Mouse (Mus musculus) intestine, embryonic 15.5 days (tissue): ENCODE data around the gene Xrcc1. TPM values are rescaled to one million over a fixed set of nuclear protein-coding genes. Genes with fewer than 3 reads are reported as not detected.

Experiments used
- ATAC-seq: fragments of 200-750 bp; cut with Nextera tagmentation; 2 replicates; pipeline ENCODE4 v1.8.0; 2017; ENCODE audit warnings: moderate TSS enrichment, moderate library complexity
- H3K27ac ChIP-seq: fragments of 300-500 bp; sonication (generic); 2 replicates; pipeline ENCODE4 v1.5.1; 2015; ENCODE audit warnings: mild to moderate bottlenecking, inconsistent platforms
- H3K27me3 ChIP-seq: fragments of 300-500 bp; sonication (generic); replicated peaks from 2 replicates; pipeline ENCODE4 v1.6.1; 2015; ENCODE audit warnings: inconsistent platforms
- H3K36me3 ChIP-seq: fragments of 300-500 bp; sonication (generic); 2 replicates; pipeline ENCODE4 v1.6.1; 2015; ENCODE audit warnings: inconsistent platforms
- H3K4me1 ChIP-seq: fragments of 300-500 bp; sonication (generic); replicated peaks from 2 replicates; pipeline ENCODE4 v1.6.1; 2015; ENCODE audit warnings: inconsistent platforms
- H3K4me2 ChIP-seq: fragments of 300-500 bp; sonication (generic); replicated peaks from 2 replicates; pipeline ENCODE4 v1.6.1; 2015; ENCODE audit warnings: mild to moderate bottlenecking, inconsistent platforms
- H3K4me3 ChIP-seq: fragments of 300-500 bp; sonication (generic); replicated peaks from 2 replicates; pipeline ENCODE4 v1.5.1; 2015; ENCODE audit warnings: inconsistent platforms
- H3K9ac ChIP-seq: fragments of 300-500 bp; sonication (generic); 2 replicates; pipeline ENCODE4 v1.6.1; 2015; ENCODE audit warnings: inconsistent platforms
- H3K9me3 ChIP-seq: fragments of 300-500 bp; sonication (generic); 2 replicates; pipeline ENCODE4 v1.6.1; 2016; ENCODE audit warnings: inconsistent platforms
- WGBS: fragments of 180-500 bp; shearing (Covaris S2); methylation state at CpG from one replicate; pipeline ENCODE4 v1.1.7; 2015; 5-methylcytosine and 5-hydroxymethylcytosine counted together
- polyA plus RNA-seq: library from polyadenylated mRNA; unstranded; fragments of >200 nt; fragmentation: Nextera tagmentation; extraction: Ambion mirVana; gene quantifications from 2 replicates; pipeline ENCODE4 v1.2.1, GENCODE M21; 2015

The Xrcc1 gene
- polyA plus RNA-seq, 1 experiment from 2014 or later, result 79.9 TPM

DNA sequence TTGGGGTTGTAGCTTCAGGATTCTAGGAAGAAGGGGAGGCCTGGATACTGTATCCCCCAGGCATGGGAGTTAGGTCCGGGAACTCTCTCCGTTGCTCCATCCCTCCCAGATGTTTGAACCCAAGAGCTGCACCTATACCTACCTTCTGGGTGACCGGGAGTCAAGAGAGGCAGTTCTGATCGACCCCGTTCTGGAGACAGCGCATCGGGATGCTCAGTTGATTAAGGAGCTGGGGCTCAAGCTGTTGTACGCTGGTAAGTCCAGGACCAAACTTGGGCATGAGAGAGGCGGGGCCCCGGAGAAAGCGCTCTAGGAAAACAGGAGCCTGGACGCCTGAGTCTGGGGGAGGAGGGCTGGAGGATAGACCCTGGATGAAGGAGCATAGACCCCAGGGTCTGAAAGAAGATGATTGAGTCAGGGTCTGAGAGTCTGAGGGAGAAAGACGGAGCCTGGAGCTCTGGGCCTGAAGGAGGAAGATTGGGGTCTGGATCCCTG, 48.3 kb downstream of the Xrcc1 start:
- peak overlapping the region; percentile 80 for H3K4me2 ChIP-seq
- no peaks in the 10 kb centered on the region for H3K27me3 ChIP-seq
- no peaks in the 10 kb centered on the region for H3K36me3 ChIP-seq
- H3K9ac ChIP-seq, result peak overlapping the region; percentile 53
- H3K4me1 ChIP-seq, result peaks cover 19% of the 10 kb centered on the region
- WGBS, result 5% methylated on average over 13 of the region's 13 CpGs
- no peak for ATAC-seq
- H3K9me3 ChIP-seq, result no peaks in the 10 kb centered on the region
- H3K4me3 ChIP-seq, result peak overlapping the region; percentile 56
- H3K27ac ChIP-seq, result no peak overlapping the region

DNA sequence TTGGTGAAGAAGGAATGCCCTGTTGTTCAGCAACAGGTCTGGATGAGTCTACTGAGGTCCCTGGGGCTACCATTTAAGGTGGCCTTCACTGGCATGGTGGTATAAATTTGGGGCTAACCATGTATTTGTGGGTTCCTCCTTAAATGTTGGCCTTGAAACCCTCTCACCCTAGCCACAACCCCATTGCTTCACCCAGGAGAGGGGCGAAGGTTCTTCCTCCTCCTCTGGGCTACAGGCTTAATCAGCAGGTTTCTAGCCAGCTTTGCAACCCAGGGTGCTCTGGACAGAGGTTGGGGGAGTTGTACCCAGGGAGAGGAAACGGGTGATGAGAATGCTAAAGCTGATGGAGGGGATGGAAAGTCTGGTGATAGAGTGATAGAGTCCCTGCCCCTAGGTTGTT, 49.4 kb downstream of the Xrcc1 start:
- no peak for ATAC-seq
- Histone ChIP-seq H3K4me3 (no peak overlapping the region), H3K27me3 (no peaks in the 10 kb centered on the region), H3K9ac (no peak overlapping the region), H3K4me2 (peak overlapping the region; percentile 80), H3K27ac (no peak overlapping the region), H3K9me3 (no peaks in the 10 kb centered on the region), H3K36me3 (no peaks in the 10 kb centered on the region), H3K4me1 (peaks cover 19% of the 10 kb centered on the region)
- WGBS, result 63% methylated on average over 2 of the region's 2 CpGs

DNA sequence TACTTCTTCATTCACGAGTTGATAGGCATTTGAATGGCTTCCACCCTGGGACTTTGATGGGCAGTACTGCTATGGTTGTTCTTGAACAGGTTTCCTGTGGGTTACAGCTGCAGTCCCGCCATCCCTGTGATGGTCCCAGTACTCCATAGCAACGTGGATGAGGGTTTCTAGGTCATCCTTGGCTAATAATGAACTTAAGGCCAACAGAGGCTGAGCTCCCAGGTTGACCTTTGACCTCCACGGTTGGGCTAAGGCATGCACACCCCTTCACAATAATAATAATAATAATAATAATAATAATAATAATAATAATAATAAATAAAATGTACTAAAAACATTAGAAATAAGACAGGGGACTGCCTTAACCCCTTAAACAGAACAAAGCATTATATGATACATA, 52.0 kb downstream of the Xrcc1 start:
- Histone ChIP-seq H3K36me3 (no peaks in the 10 kb centered on the region), H3K27me3 (no peaks in the 10 kb centered on the region), H3K27ac (no peak overlapping the region), H3K4me3 (no peak overlapping the region), H3K4me2 (no peak overlapping the region), H3K9ac (no peak overlapping the region), H3K9me3 (no peaks in the 10 kb centered on the region), H3K4me1 (peaks cover 19% of the 10 kb centered on the region)
- WGBS, result 64% methylated on average over 4 of the region's 4 CpGs
- no peak for ATAC-seq

DNA sequence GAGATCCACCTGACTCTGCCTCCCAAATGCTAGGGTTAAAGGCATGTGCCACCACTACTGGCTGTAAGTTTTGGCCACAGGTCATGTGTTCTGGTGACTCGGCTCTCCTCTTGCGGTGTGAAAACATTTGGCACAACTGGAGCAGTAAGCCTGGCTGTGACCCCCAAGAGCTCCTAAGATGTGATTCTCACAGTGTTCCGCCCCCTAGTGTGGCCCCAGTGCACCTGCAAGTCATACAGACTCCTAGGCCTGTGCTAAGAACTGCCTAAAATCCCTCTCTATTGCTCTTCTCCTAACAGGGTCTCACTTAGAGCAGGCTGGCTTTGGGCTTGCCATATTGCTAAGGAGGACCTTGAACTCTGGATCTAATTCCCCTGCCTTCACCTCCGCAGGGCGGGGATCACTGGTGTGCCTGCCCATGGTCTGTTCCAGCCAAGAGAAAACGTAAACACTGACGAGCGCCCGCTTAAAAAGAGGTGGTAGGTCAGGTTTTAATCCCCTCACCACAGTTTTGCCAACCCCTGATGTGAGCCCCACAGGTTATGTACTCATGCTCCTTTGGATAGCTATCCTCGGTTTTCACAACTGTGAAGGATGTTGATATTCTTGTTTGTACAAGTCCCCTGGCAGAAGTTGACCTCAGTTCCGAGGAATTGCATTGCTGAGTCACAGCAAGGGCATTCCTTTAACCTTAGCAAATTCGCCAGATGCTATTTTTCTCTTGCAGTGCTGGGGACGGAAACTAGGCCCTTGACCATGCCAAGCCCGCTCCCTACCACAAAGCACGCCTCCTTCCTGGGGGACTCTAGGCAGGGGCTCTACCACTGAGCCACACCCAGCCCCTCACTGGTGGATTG, 53.4 kb downstream of the Xrcc1 start:
- Histone ChIP-seq H3K4me3 (no peak overlapping the region), H3K27ac (no peak overlapping the region), H3K4me2 (no peak overlapping the region), H3K4me1 (peaks cover 12% of the 10 kb centered on the region), H3K9me3 (no peaks in the 10 kb centered on the region), H3K9ac (no peak overlapping the region), H3K27me3 (no peaks in the 10 kb centered on the region), H3K36me3 (0 out of 2 replicates have a peak, but pooled peaks cover 3% of the 10 kb centered on the region)
- ATAC-seq, result peak; percentile 23; the same call in 1 of the 2 replicates
- WGBS, result 65% methylated on average over 15 of the region's 15 CpGs

DNA sequence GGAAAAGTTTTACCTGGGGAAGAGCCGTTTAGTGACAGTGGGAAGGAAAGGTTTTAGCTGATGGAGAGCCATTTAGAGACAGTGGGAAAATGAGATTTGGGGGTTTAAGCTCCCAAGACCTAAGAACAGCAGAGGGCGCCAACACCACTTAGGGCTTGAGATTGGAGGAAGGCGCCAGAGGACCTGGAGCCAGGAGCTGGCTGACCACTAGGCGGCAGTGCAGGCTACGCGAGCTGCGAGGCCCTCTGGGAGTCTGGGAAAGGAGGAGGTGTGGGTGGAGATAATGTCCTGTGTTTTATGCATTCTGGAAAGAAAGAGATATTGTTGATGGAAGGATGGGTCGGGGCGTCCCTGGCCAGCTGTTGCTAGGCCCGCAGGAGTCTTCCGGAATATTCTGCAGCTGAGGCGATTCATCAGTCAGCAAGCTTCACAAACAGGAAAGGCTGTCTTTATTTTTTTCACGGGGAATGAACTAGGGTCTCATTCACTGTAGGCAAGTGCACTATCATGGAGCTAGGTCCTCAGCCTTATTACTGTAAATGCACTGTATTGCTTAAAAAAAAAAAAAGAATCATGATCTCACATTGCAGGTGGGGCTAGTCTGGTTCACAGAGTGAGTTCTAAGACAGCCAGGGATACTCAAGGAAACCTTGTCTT, 55.0 kb downstream of the Xrcc1 start:
- 4% methylated on average over 13 of the region's 13 CpGs for WGBS
- H3K4me3 ChIP-seq, result no peak overlapping the region
- no peak overlapping the region for H3K9ac ChIP-seq

DNA sequence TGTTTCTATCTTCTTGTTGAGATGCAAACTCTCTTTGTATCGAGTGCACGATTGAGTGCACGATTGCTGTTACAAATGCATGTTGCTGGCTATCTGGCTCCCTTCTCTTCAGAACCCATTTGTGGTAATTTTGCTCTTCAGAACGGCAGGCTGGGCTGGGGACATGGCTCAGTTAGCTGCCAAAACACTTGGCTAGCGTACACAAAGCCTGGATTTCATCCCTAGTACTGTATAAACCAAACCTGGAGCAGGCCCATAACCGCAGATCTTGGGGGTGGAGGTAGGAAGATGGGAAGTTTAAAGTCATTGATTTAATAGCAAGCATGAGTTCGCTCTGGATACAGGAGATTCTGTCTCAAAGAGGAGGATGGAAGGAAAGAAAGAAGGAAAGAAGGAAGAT, 59.5 kb downstream of the Xrcc1 start:
- Histone ChIP-seq H3K4me1 (peaks cover 6% of the 10 kb centered on the region), H3K4me3 (no peak overlapping the region), H3K27ac (no peak overlapping the region), H3K27me3 (peaks cover 5% of the 10 kb centered on the region), H3K9me3 (no peaks in the 10 kb centered on the region), H3K4me2 (no peak overlapping the region), H3K36me3 (0 out of 2 replicates have a peak, but pooled peaks cover 3% of the 10 kb centered on the region), H3K9ac (no peak overlapping the region)
- no peak for ATAC-seq
- 79% methylated on average over 7 of the region's 7 CpGs for WGBS

More for the DNA sequence above, 55.0 kb downstream of the Xrcc1 start:
- Histone ChIP-seq H3K36me3 (0 out of 2 replicates have a peak, but pooled peaks cover 3% of the 10 kb centered on the region), H3K4me2 (peak overlapping the region; percentile 41), H3K4me1 (no peaks in the 10 kb centered on the region), H3K9me3 (no peaks in the 10 kb centered on the region), H3K27me3 (no peaks in the 10 kb centered on the region), H3K27ac (no peak overlapping the region)
- ATAC-seq, result peak; percentile 90

DNA sequence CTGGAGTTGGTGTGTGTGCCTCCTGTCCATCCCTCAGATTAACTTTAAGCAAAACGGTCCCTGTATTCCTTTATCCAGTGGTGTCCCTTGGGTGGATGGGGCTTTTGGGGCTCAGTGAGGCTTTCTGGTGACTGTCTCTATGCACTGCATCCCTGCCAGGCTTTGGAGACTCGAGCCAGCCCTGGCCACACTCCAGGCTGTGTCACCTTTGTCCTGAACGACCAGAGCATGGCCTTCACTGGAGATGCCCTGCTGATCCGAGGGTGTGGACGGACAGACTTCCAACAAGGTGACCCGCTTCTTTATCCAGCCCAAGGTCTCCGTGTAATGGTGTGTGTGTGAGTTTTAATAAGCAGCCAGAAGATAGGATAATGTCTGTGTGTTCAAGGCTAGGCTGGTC, 60.0 kb downstream of the Xrcc1 start:
- Histone ChIP-seq H3K4me3 (no peak overlapping the region), H3K36me3 (0 out of 2 replicates have a peak, but pooled peaks cover 3% of the 10 kb centered on the region), H3K9me3 (no peaks in the 10 kb centered on the region), H3K27ac (no peak overlapping the region), H3K27me3 (peaks cover 5% of the 10 kb centered on the region), H3K4me2 (no peak overlapping the region), H3K9ac (no peak overlapping the region), H3K4me1 (peaks cover 10% of the 10 kb centered on the region)
- WGBS, result 80% methylated on average over 7 of the region's 7 CpGs
- ATAC-seq, result no peak

DNA sequence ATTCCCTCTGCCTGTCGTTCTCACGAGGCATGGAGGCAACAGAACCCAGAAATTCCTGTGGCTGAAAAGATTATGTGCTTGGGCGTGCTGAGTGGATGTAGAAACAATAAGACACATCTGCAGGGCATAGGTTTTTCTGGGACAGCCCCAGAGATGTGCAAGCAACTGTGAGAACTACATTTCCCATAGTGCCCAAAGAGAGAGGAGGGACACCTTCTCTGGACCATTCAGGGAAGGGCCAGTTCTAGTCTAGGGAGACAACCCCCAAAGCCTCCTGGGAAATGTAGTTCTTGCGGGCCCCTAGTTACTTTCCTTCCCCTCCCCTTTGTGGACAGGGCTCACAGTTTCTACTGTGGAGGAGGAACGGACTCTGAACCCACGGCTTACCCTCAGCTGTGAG, 61.9 kb downstream of the Xrcc1 start:
- Histone ChIP-seq H3K4me1 (peaks cover 18% of the 10 kb centered on the region), H3K27me3 (peaks cover 16% of the 10 kb centered on the region), H3K9me3 (no peaks in the 10 kb centered on the region), H3K4me2 (0 out of 2 replicates have a peak overlapping the region, but pooled peaks have one; percentile 14), H3K27ac (no peak overlapping the region), H3K9ac (no peak overlapping the region), H3K4me3 (no peak overlapping the region), H3K36me3 (0 out of 2 replicates have a peak, but pooled peaks cover 3% of the 10 kb centered on the region)
- ATAC-seq, result peak; percentile 70
- WGBS, result 52% methylated on average over 6 of the region's 6 CpGs

DNA sequence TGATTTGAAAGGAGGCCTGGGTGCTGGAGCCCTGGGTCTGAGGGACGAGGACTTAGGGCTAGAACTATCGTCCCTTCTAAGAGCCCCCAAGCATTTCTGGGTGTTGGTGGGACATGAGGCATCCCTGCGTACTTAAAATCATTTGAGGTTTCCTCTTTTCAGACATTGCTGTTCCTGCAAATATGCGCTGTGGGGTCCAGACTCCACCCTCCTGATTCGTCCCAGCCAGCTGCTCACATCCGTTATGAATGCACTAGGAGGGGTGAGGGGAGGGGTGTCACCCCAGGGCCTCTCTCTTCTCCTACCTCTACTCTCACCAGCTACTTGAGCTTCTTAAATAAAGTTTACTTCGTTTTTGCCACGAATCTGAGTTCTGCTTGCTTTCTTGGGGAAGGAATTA, 62.5 kb downstream of the Xrcc1 start:
- 0 out of 2 replicates have a peak overlapping the region, but pooled peaks have one; percentile 14 for H3K4me2 ChIP-seq

DNA sequence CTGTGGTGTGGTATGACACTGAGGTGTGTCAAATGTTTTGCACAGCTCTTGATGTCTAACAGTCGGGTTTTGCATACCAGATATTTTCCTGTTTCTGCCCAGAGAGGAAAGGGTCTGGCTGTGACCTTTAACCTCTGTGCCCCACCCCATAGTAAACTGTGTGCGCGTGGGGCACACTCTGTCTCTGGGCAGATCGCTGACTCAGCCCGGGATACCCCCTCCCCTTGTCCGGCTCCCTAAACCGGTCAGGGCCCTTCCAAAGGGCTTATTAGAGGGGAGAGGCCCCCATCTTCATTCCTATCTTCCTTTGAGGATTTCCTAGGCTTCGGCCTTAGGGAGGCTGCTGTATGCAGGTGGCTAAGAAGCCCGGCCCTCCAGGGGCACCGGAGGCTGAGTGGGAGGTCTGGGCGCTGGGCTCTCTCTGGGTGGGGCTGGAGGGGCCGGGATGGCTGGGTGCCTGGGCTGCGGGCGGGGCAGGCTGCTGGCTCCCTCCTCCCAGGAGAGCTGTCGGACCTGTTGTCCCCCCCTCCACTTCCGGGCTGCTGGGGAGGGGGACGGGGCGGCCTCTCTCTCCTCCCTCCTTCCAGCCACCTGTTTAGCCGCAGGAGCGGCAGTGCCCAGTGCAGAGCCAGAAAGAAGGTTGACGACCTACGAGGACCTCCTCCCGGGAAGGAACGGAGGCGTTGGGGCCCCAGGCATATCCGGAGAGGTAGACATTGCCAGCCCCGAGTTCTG, 64.2 kb downstream of the Xrcc1 start, which contains the start of gene Phldb3:
Gene Phldb3 (plus strand): TSS at position 620 of the 735 bp plus-strand sequence.
- no peaks in the 10 kb centered on the region for H3K9me3 ChIP-seq
- H3K27me3 ChIP-seq, result peaks cover 19% of the 10 kb centered on the region
- H3K4me3 ChIP-seq, result peak within 1 kb of the TSS; percentile 57
- H3K4me1 ChIP-seq, result peaks cover 18% of the 10 kb centered on the region
- H3K4me2 ChIP-seq, result peak within 1 kb of the TSS; percentile 82
- peak within 1 kb of the TSS; percentile 84 for H3K27ac ChIP-seq
- peak; percentile 75 for ATAC-seq
- 3% methylated on average over 23 of the region's 27 CpGs for WGBS
- no peaks in the 10 kb centered on the region for H3K36me3 ChIP-seq
- peak within 1 kb of the TSS; percentile 53 for H3K9ac ChIP-seq

More for the DNA sequence above, 62.5 kb downstream of the Xrcc1 start:
- no peak overlapping the region for H3K9ac ChIP-seq
- no peaks in the 10 kb centered on the region for H3K9me3 ChIP-seq
- no peak overlapping the region for H3K4me3 ChIP-seq
- H3K4me1 ChIP-seq, result peaks cover 18% of the 10 kb centered on the region
- no peak overlapping the region for H3K27ac ChIP-seq
- WGBS, result 79% methylated on average over 8 of the region's 8 CpGs
- ATAC-seq, result no peak
- 0 out of 2 replicates have a peak, but pooled peaks cover 3% of the 10 kb centered on the region for H3K36me3 ChIP-seq
- H3K27me3 ChIP-seq, result peaks cover 19% of the 10 kb centered on the region

DNA sequence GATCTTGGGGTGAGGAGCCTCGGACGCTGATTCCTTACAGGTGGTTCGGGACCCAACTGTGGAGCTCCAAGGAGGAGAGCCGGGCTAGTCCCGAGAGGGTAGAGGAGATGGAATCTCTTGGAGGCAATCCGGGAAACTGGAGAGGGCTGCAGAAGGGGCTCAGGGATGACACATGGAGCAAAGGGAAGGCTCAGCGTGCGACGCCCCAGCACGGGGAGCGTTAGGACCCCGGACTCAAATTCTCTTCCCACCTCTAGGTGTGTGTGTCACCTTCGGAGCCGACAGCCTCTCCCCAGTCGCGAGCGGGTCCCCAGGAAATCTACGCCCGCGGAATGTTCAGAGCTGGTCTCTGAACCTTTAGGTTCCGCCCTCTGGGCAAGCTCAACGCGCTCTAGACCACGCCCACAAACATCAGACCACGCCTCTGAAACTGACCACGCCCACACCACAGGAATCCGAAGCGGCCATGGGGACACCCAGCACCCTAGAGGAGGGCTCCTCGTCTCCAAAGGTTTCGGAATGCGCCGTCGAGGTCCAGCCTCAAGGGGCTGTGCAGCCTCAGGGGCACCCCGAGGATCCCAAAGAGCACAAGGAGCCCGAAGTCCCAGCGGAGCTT, 64.9 kb downstream of the Xrcc1 start:
- peak overlapping the region; percentile 84 for H3K27ac ChIP-seq
- no peaks in the 10 kb centered on the region for H3K9me3 ChIP-seq
- peak; percentile 78 for ATAC-seq
- peaks cover 18% of the 10 kb centered on the region for H3K4me1 ChIP-seq
- peaks cover 19% of the 10 kb centered on the region for H3K27me3 ChIP-seq
- under 1% methylated on average over 36 of the region's 36 CpGs for whole genome bisulfite sequencing
- peak overlapping the region; percentile 53 for H3K9ac ChIP-seq
- H3K4me3 ChIP-seq, result peak overlapping the region; percentile 57
- H3K4me2 ChIP-seq, result peak overlapping the region; percentile 82
- H3K36me3 ChIP-seq, result no peaks in the 10 kb centered on the region
